Comparison of ENCODE assay signal across 21 mouse cellular contexts in genomic region chr14:45323320-45323719, GRCm38 (mm10). TPM values are rescaled to one million over a fixed set of nuclear protein-coding genes. Genes with fewer than 3 reads are reported as not detected.
DNase-seq lines count a peak whose midpoint lies in the region; ATAC-seq and TF ChIP-seq lines count a peak whose summit lies in the region.
"Had no signal": no experiment of that assay in that cellular context is flagged by ENCODE, and none has a peak within 500 bp of the region (broad histone marks: within the 10 kb centered on the region; RNA-seq: fewer than 3 reads in every experiment).

No protein-coding gene starts in this region.

- no peak overlapping the region for H3K9ac ChIP-seq in liver, embryonic 13.5 days
- H3K9ac ChIP-seq in CH12.LX (ENCODE audit: insufficient read depth, low read depth) (no peak overlapping the region), ES-E14 (ENCODE audit: insufficient read depth, low read depth, low read length, poor library complexity, severe bottlenecking) (no peak overlapping the region)
- H3K9ac ChIP-seq: embryonic facial prominence, embryonic 12.5 days; forebrain, embryonic 13.5 days; forebrain, embryonic 15.5 days; forebrain, postnatal 0 days had no signal

- TF ChIP-seq EP300 in CH12.LX (IDR thresholded peaks at IDR 0.05; ENCODE audit: low read length) = no peak

- TF ChIP-seq CTCF in CH12.LX (conservative IDR thresholded peaks at IDR 0.05 in 1 of 2, IDR thresholded peaks at IDR 0.05 in 1 of 2; ENCODE audit: low read depth in 2 of 2, low read length in 2 of 2) = no peak

- dilution Hi-C loops in CH12.LX (cut with MboI; ENCODE audit: extremely low pct_ligation_motif_present, extremely low pct_unique_long_range_greater_than_20kb, low sequenced_read_pairs) = no loop called here

- no peak for DNase-seq in liver, embryonic 13.5 days
- DNase-seq in liver (no peak), CH12.LX (ENCODE audit: extremely low read depth) (no peak), ES-E14 (ENCODE audit: low read depth, low spot score) (no peak)
- no peak for DNase-seq in frontal cortex, adult 2 months (ENCODE audit: extremely low spot score in 1 of 2, low spot score in 1 of 2)
- DNase-seq in limb, embryonic 10.5 days (ENCODE audit: low spot score) = no peak
- DNase-seq: adrenal gland, adult 8-10 months; adrenal gland, postnatal 14 days; adrenal gland, postnatal 36 days; cerebellum, adult 11-12 months; cerebellum, adult 2 months; cerebellum, adult 9-10 months; cerebellum, postnatal 10 days; cerebellum, postnatal 25 days; forebrain, postnatal 0 days had no signal

- no peak overlapping the region for H3K4me3 ChIP-seq in liver, embryonic 13.5 days (replicated peaks)
- H3K4me3 ChIP-seq in CH12.LX (replicated peaks in 1 of 3; ENCODE audit: low read depth in 2 of 3, low read length in 2 of 3, poor library complexity in 1 of 3) (no peak overlapping the region), ES-E14 (ENCODE audit: insufficient read depth in 1 of 2, low read depth in 1 of 2, low read length in 2 of 2, poor library complexity in 1 of 2, severe bottlenecking in 1 of 2) (no peak overlapping the region)
- no peak overlapping the region for H3K4me3 ChIP-seq in limb, embryonic 10.5 days
- H3K4me3 ChIP-seq: embryonic facial prominence, embryonic 10.5 days; embryonic facial prominence, embryonic 12.5 days; forebrain, embryonic 13.5 days; forebrain, embryonic 15.5 days had no signal

- no peaks in the 10 kb centered on the region for H3K79me2 ChIP-seq in CH12.LX (replicated peaks; ENCODE audit: control insufficient read depth, extremely low read depth, insufficient read depth, poor library complexity, severe bottlenecking)

- TF ChIP-seq POLR2A in CH12.LX (IDR thresholded peaks at IDR 0.05; ENCODE audit: low read depth, low read length) = no peak

- H3K27me3 ChIP-seq in liver, embryonic 13.5 days = no peaks in the 10 kb centered on the region
- H3K27me3 ChIP-seq in CH12.LX (replicated peaks) = no peaks in the 10 kb centered on the region
- no peaks in the 10 kb centered on the region for H3K27me3 ChIP-seq in limb, embryonic 10.5 days (ENCODE audit: low read depth, poor library complexity, severe bottlenecking)
- H3K27me3 ChIP-seq: embryonic facial prominence, embryonic 12.5 days; forebrain, embryonic 15.5 days; Patski had no signal

- H3K9me3 ChIP-seq in liver, embryonic 13.5 days (replicated peaks) = no peaks in the 10 kb centered on the region
- H3K9me3 ChIP-seq in CH12.LX (replicated peaks; ENCODE audit: low read length) (no peaks in the 10 kb centered on the region), ES-E14 (ENCODE audit: control insufficient read depth, insufficient read depth, low read depth, low read length) (no peaks in the 10 kb centered on the region)
- H3K9me3 ChIP-seq in limb, embryonic 10.5 days (replicated peaks) = no peaks in the 10 kb centered on the region
- H3K9me3 ChIP-seq: embryonic facial prominence, embryonic 10.5 days; embryonic facial prominence, embryonic 12.5 days; forebrain, embryonic 13.5 days; forebrain, embryonic 15.5 days had no signal

- no peak overlapping the region for H3K4me2 ChIP-seq in liver, embryonic 13.5 days
- H3K4me2 ChIP-seq in CH12.LX (ENCODE audit: insufficient read depth, low read depth, poor library complexity, severe bottlenecking) = no peak overlapping the region
- H3K4me2 ChIP-seq: embryonic facial prominence, embryonic 12.5 days; forebrain, embryonic 13.5 days; forebrain, embryonic 15.5 days had no signal

- no peak for ATAC-seq in liver, embryonic 13.5 days (ENCODE audit: low read depth)
- ATAC-seq: activated CD4-positive, CD25-positive, alpha-beta regulatory T cell, adult 4 months; forebrain, embryonic 13.5 days; forebrain, embryonic 15.5 days; forebrain, postnatal 0 days; Patski had no signal

- in situ Hi-C loops in CH12.LX (cut with MboI; ENCODE audit: low pct_ligation_motif_present, low pct_unique_long_range_greater_than_20kb, low sequenced_read_pairs) (no loop called here), ES-E14 (cut with MboI; ENCODE audit: low sequenced_read_pairs in 2 of 2, unreplicated experiment in 2 of 2) (no loop called here)

- TF ChIP-seq RAD21 in CH12.LX (IDR thresholded peaks at IDR 0.05; ENCODE audit: low read depth, low read length) = no peak

- peak overlapping the region; percentile 84; the same call in 1 of the 2 replicates for H3K27ac ChIP-seq in liver, embryonic 13.5 days
- H3K27ac ChIP-seq in CH12.LX (ENCODE audit: insufficient read depth, low read depth) = no peak overlapping the region
- H3K27ac ChIP-seq in ES-E14 (ENCODE audit: insufficient read depth, low read depth, low read length, poor library complexity, severe bottlenecking) = no peak overlapping the region
- H3K27ac ChIP-seq in limb, embryonic 10.5 days = no peak overlapping the region
- H3K27ac ChIP-seq: embryonic facial prominence, embryonic 10.5 days; embryonic facial prominence, embryonic 12.5 days; forebrain, embryonic 13.5 days; forebrain, embryonic 15.5 days had no signal

- WGBS in liver, embryonic 13.5 days (ENCODE audit: insufficient replicate concordance) = 75% methylated on average over 3 of the region's 3 CpGs
- 90% methylated on average over 3 of the region's 3 CpGs for WGBS in limb, embryonic 10.5 days

- no peaks in the 10 kb centered on the region for H3K36me3 ChIP-seq in liver, embryonic 13.5 days
- H3K36me3 ChIP-seq in CH12.LX (replicated peaks in 1 of 2; ENCODE audit: control insufficient read depth in 1 of 2, insufficient read depth in 1 of 2, low read length in 1 of 2) (no peaks in the 10 kb centered on the region), ES-E14 (ENCODE audit: control insufficient read depth, insufficient read depth, low read length, poor library complexity, severe bottlenecking) (no peaks in the 10 kb centered on the region)
- H3K36me3 ChIP-seq in limb, embryonic 10.5 days = no peaks in the 10 kb centered on the region
- H3K36me3 ChIP-seq: embryonic facial prominence, embryonic 10.5 days; embryonic facial prominence, embryonic 12.5 days; forebrain, embryonic 15.5 days had no signal

- peaks cover 68% of the 10 kb centered on the region for H3K4me1 ChIP-seq in liver, embryonic 13.5 days (replicated peaks)
- H3K4me1 ChIP-seq in CH12.LX (ENCODE audit: control insufficient read depth in 1 of 2, insufficient read depth in 2 of 2) (peaks cover 9 to 25% of the 10 kb centered on the region in 2 experiments), ES-E14 (ENCODE audit: control insufficient read depth in 2 of 2, insufficient read depth in 2 of 2, low read length in 2 of 2, poor library complexity in 1 of 2) (peaks cover 2 to 3% of the 10 kb centered on the region in 2 experiments; a peak in 1 of 4 replicates)
- H3K4me1 ChIP-seq in limb, embryonic 10.5 days = no peaks in the 10 kb centered on the region
- H3K4me1 ChIP-seq: embryonic facial prominence, embryonic 12.5 days had no signal

TF ChIP-seq in CH12.LX, 34 proteins besides CTCF, POLR2A, EP300 and RAD21:
- TF ChIP-seq MEF2A (IDR thresholded peaks at IDR 0.05; ENCODE audit: borderline replicate concordance, low read depth, low read length) (no peak), MAFK (IDR thresholded peaks at IDR 0.05; ENCODE audit: insufficient replicate concordance, low read length) (peak; percentile 78)

TF ChIP-seq in ES-E14, 5 proteins besides CTCF, POLR2A, EP300 and RAD21:
- no peak for TF ChIP-seq ZNF384 (IDR thresholded peaks at IDR 0.05; ENCODE audit: low read depth, low read length)
- TF ChIP-seq HCFC1 (IDR thresholded peaks at IDR 0.05; ENCODE audit: borderline replicate concordance, insufficient read depth, low read length) = no peak
- TF ChIP-seq MAFK (IDR thresholded peaks at IDR 0.05; ENCODE audit: insufficient read depth, low read depth, low read length) = peak; percentile 62
- TF ChIP-seq CHD2 (IDR thresholded peaks at IDR 0.05; ENCODE audit: low read depth, low read length) = no peak
- TF ChIP-seq ZC3H11A (IDR thresholded peaks at IDR 0.05; ENCODE audit: borderline replicate concordance, low read depth, low read length) = no peak

RNA-seq across cellular contexts. Expression of gene Ero1l, which starts 4.7 kb away (rescaled TPM):
- 35.0 and 46.9 TPM in 2 replicates for polyA plus RNA-seq in liver, embryonic 13.5 days (2015; fragmentation: Nextera tagmentation; extraction: Ambion mirVana)
- total RNA-seq in CH12.LX (2012; rRNA removed) (78.9 and 155 TPM in 2 replicates), CH12.LX (2014; rRNA removed) (227 and 291 TPM in 2 replicates), ES-E14 (2012; rRNA removed) (34.5 and 80.8 TPM in 2 replicates)
- 91.4 and 93.5 TPM in 2 replicates for polyA plus RNA-seq in CH12.LX (2012; ENCODE audit: insufficient read length, low read depth)
- 28.8 and 30.0 TPM in 2 replicates for polyA plus RNA-seq in frontal cortex, adult 2 months (2012; rRNA removed)
- polyA plus RNA-seq in limb, embryonic 10.5 days (2016; fragmentation: Nextera tagmentation; extraction: Ambion mirVana) = 31.6 and 33.6 TPM in 2 replicates

RNA-seq across cellular contexts. Expression of gene Psmc6, which starts 6.3 kb away (rescaled TPM):
- polyA plus RNA-seq in liver, embryonic 13.5 days (2015; fragmentation: Nextera tagmentation; extraction: Ambion mirVana) = 112 and 143 TPM in 2 replicates
- total RNA-seq in CH12.LX (2012; rRNA removed) (90.3 and 121 TPM in 2 replicates), CH12.LX (2014; rRNA removed) (288 and 342 TPM in 2 replicates), ES-E14 (2012; rRNA removed) (79.0 and 85.7 TPM in 2 replicates)
- 193 and 201 TPM in 2 replicates for polyA plus RNA-seq in CH12.LX (2012; ENCODE audit: insufficient read length, low read depth)
- 89.6 and 96.8 TPM in 2 replicates for polyA plus RNA-seq in frontal cortex, adult 2 months (2012; rRNA removed)
- 201 and 203 TPM in 2 replicates for polyA plus RNA-seq in limb, embryonic 10.5 days (2016; fragmentation: Nextera tagmentation; extraction: Ambion mirVana)

RNA-seq across cellular contexts. Expression of gene Styx, which starts 27.6 kb away (rescaled TPM):
- 22.9 and 24.7 TPM in 2 replicates for polyA plus RNA-seq in liver, embryonic 13.5 days (2015; fragmentation: Nextera tagmentation; extraction: Ambion mirVana)
- total RNA-seq in CH12.LX (2012; rRNA removed) (15.7 and 18.4 TPM in 2 replicates), CH12.LX (2014; rRNA removed) (41.2 and 49.2 TPM in 2 replicates), ES-E14 (2012; rRNA removed) (19.1 and 30.9 TPM in 2 replicates)
- 20.4 and 21.8 TPM in 2 replicates for polyA plus RNA-seq in CH12.LX (2012; ENCODE audit: insufficient read length, low read depth)
- 15.6 and 17.5 TPM in 2 replicates for polyA plus RNA-seq in frontal cortex, adult 2 months (2012; rRNA removed)
- 38.7 and 46.9 TPM in 2 replicates for polyA plus RNA-seq in limb, embryonic 10.5 days (2016; fragmentation: Nextera tagmentation; extraction: Ambion mirVana)
